Mouse (Mus musculus): ENCODE data around the gene Tle6. TPM values are rescaled to one million over a fixed set of nuclear protein-coding genes. Genes with fewer than 3 reads are reported as not detected.
A peak's percentile ranks its signal among the peaks of the same experiment; 100 is the strongest.

Tle6 gene
- polyA plus RNA-seq, 1 experiment from 2014 or later = 17.1 TPM

- DNase-seq (ENCODE audit: low spot score) (no peak), ATAC-seq (ENCODE audit: low read depth) (no peak)
- WGBS = 83% methylated on average over 7 of the region's 7 CpGs
- no peak overlapping the region for H3K27ac ChIP-seq (replicated peaks; ENCODE audit: low read depth, low read length)
- H3K9ac ChIP-seq (ENCODE audit: low read depth, low read length) = no peak overlapping the region
- H3K9me3 ChIP-seq (ENCODE audit: control insufficient read depth, low read length) = no peaks in the 10 kb centered on the region
- no peak overlapping the region for H3K4me3 ChIP-seq (ENCODE audit: low read depth, low read length)
- no peaks in the 10 kb centered on the region for H3K27me3 ChIP-seq (replicated peaks; ENCODE audit: control insufficient read depth, insufficient read depth, low read length)
- no peak overlapping the region for H3K4me2 ChIP-seq (ENCODE audit: low read depth, low read length)
- peaks cover 21% of the 10 kb centered on the region for H3K36me3 ChIP-seq (ENCODE audit: control insufficient read depth, insufficient read depth, low read length)
- peaks cover 26% of the 10 kb centered on the region for H3K4me1 ChIP-seq (ENCODE audit: control insufficient read depth, insufficient read depth, low read length)
Observed at GRCm38 (mm10) chr10:81592631-81593030, 8.2 kb downstream of the Tle6 start.

GRCm38 (mm10) chr10:81591846-81592245 is 9.0 kb downstream of the Tle6 start:
- no peak for DNase-seq (ENCODE audit: low spot score)
- Histone ChIP-seq H3K9me3 (ENCODE audit: control insufficient read depth, low read length) (no peaks in the 10 kb centered on the region), H3K36me3 (ENCODE audit: control insufficient read depth, insufficient read depth, low read length) (peaks cover 29% of the 10 kb centered on the region), H3K9ac (ENCODE audit: low read depth, low read length) (no peak overlapping the region), H3K4me1 (ENCODE audit: control insufficient read depth, insufficient read depth, low read length) (peaks cover 20% of the 10 kb centered on the region), H3K27me3 (replicated peaks; ENCODE audit: control insufficient read depth, insufficient read depth, low read length) (no peaks in the 10 kb centered on the region), H3K4me2 (ENCODE audit: low read depth, low read length) (no peak overlapping the region), H3K27ac (replicated peaks; ENCODE audit: low read depth, low read length) (no peak overlapping the region), H3K4me3 (ENCODE audit: low read depth, low read length) (no peak overlapping the region)
- ATAC-seq (ENCODE audit: low read depth) = no peak
- WGBS = 65% methylated on average over 8 of the region's 9 CpGs

- DNase-seq (ENCODE audit: low spot score) = no peak
- H3K4me1 ChIP-seq (ENCODE audit: control insufficient read depth, insufficient read depth, low read length) = no peaks in the 10 kb centered on the region
- H3K4me3 ChIP-seq (ENCODE audit: low read depth, low read length) = no peak overlapping the region
- H3K9ac ChIP-seq (ENCODE audit: low read depth, low read length) = no peak overlapping the region
- no peaks in the 10 kb centered on the region for H3K27me3 ChIP-seq (replicated peaks; ENCODE audit: control insufficient read depth, insufficient read depth, low read length)
- ATAC-seq (ENCODE audit: low read depth) = no peak
- no peak overlapping the region for H3K4me2 ChIP-seq (ENCODE audit: low read depth, low read length)
- WGBS = 61% methylated on average over 7 of the region's 7 CpGs
- H3K36me3 ChIP-seq (ENCODE audit: control insufficient read depth, insufficient read depth, low read length) = peaks cover 59% of the 10 kb centered on the region
- H3K9me3 ChIP-seq (ENCODE audit: control insufficient read depth, low read length) = no peaks in the 10 kb centered on the region
- H3K27ac ChIP-seq (replicated peaks; ENCODE audit: low read depth, low read length) = no peak overlapping the region
Observed at GRCm38 (mm10) chr10:81588739-81589138, 12.1 kb downstream of the Tle6 start.

- Histone ChIP-seq H3K4me1 (ENCODE audit: control insufficient read depth, insufficient read depth, low read length) (peaks cover 9% of the 10 kb centered on the region; the same call in 1 of the 2 replicates), H3K9me3 (ENCODE audit: control insufficient read depth, low read length) (no peaks in the 10 kb centered on the region), H3K9ac (ENCODE audit: low read depth, low read length) (no peak overlapping the region), H3K4me3 (ENCODE audit: low read depth, low read length) (no peak overlapping the region), H3K36me3 (ENCODE audit: control insufficient read depth, insufficient read depth, low read length) (peaks cover 61% of the 10 kb centered on the region), H3K27me3 (replicated peaks; ENCODE audit: control insufficient read depth, insufficient read depth, low read length) (no peaks in the 10 kb centered on the region), H3K27ac (replicated peaks; ENCODE audit: low read depth, low read length) (no peak overlapping the region), H3K4me2 (ENCODE audit: low read depth, low read length) (no peak overlapping the region)
- WGBS = 64% methylated on average over 6 of the region's 6 CpGs
- ATAC-seq (ENCODE audit: low read depth) (no peak), DNase-seq (ENCODE audit: low spot score) (no peak)
Observed at GRCm38 (mm10) chr10:81583347-81583746, 17.5 kb downstream of the Tle6 start.

GRCm38 (mm10) chr10:81580441-81581070 is 20.3 kb downstream of the Tle6 start:
- H3K27me3 ChIP-seq (replicated peaks; ENCODE audit: control insufficient read depth, insufficient read depth, low read length) = no peaks in the 10 kb centered on the region
- no peak overlapping the region for H3K27ac ChIP-seq (replicated peaks; ENCODE audit: low read depth, low read length)
- H3K9ac ChIP-seq (ENCODE audit: low read depth, low read length) = no peak overlapping the region
- WGBS = 30% methylated on average over 16 of the region's 25 CpGs
- peaks cover 17% of the 10 kb centered on the region for H3K4me1 ChIP-seq (ENCODE audit: control insufficient read depth, insufficient read depth, low read length)
- H3K9me3 ChIP-seq (ENCODE audit: control insufficient read depth, low read length) = no peaks in the 10 kb centered on the region
- no peak for DNase-seq (ENCODE audit: low spot score)
- peaks cover 46% of the 10 kb centered on the region for H3K36me3 ChIP-seq (ENCODE audit: control insufficient read depth, insufficient read depth, low read length)
- no peak for ATAC-seq (ENCODE audit: low read depth)
- H3K4me2 ChIP-seq (ENCODE audit: low read depth, low read length) = no peak overlapping the region; the same call in 1 of the 2 replicates
- H3K4me3 ChIP-seq (ENCODE audit: low read depth, low read length) = no peak overlapping the region

- no peak for ATAC-seq (ENCODE audit: low read depth)
- no peaks in the 10 kb centered on the region for H3K9me3 ChIP-seq (ENCODE audit: control insufficient read depth, low read length)
- H3K27ac ChIP-seq (replicated peaks; ENCODE audit: low read depth, low read length) = no peak overlapping the region
- H3K4me1 ChIP-seq (ENCODE audit: control insufficient read depth, insufficient read depth, low read length) = peaks cover 20% of the 10 kb centered on the region
- no peaks in the 10 kb centered on the region for H3K27me3 ChIP-seq (replicated peaks; ENCODE audit: control insufficient read depth, insufficient read depth, low read length)
- no peak overlapping the region; the same call in 1 of the 2 replicates for H3K4me2 ChIP-seq (ENCODE audit: low read depth, low read length)
- 48% methylated on average over 2 of the region's 4 CpGs for WGBS
- peaks cover 40% of the 10 kb centered on the region for H3K36me3 ChIP-seq (ENCODE audit: control insufficient read depth, insufficient read depth, low read length)
- no peak for DNase-seq (ENCODE audit: low spot score)
- no peak overlapping the region for H3K4me3 ChIP-seq (ENCODE audit: low read depth, low read length)
- no peak overlapping the region for H3K9ac ChIP-seq (ENCODE audit: low read depth, low read length)
Observed at GRCm38 (mm10) chr10:81579967-81580366, 20.9 kb downstream of the Tle6 start.

- H3K4me3 ChIP-seq (ENCODE audit: low read depth, low read length) = peak overlapping the region; percentile 68
- H3K4me1 ChIP-seq (ENCODE audit: control insufficient read depth, insufficient read depth, low read length) = peaks cover 38% of the 10 kb centered on the region
- H3K9me3 ChIP-seq (ENCODE audit: control insufficient read depth, low read length) = no peaks in the 10 kb centered on the region
- peak overlapping the region; percentile 78 for H3K9ac ChIP-seq (ENCODE audit: low read depth, low read length)
- DNase-seq (ENCODE audit: low spot score) (no peak), ATAC-seq (ENCODE audit: low read depth) (no peak)
- H3K27me3 ChIP-seq (replicated peaks; ENCODE audit: control insufficient read depth, insufficient read depth, low read length) = 0 out of 2 replicates have a peak, but pooled peaks cover 5% of the 10 kb centered on the region
- WGBS = under 1% methylated on average over 6 of the region's 6 CpGs
- H3K27ac ChIP-seq (replicated peaks; ENCODE audit: low read depth, low read length) = peak overlapping the region; percentile 58
- H3K36me3 ChIP-seq (ENCODE audit: control insufficient read depth, insufficient read depth, low read length) = peaks cover 12% of the 10 kb centered on the region; the same call in 1 of the 2 replicates
- H3K4me2 ChIP-seq (ENCODE audit: low read depth, low read length) = peak overlapping the region; percentile 89
Observed at GRCm38 (mm10) chr10:81575695-81576094, 25.2 kb downstream of the Tle6 start.

GRCm38 (mm10) chr10:81575208-81575631 is 25.7 kb downstream of the Tle6 start:
- no peak for DNase-seq (ENCODE audit: low spot score)
- Histone ChIP-seq H3K4me2 (ENCODE audit: low read depth, low read length) (peak overlapping the region; percentile 89), H3K27me3 (replicated peaks; ENCODE audit: control insufficient read depth, insufficient read depth, low read length) (0 out of 2 replicates have a peak, but pooled peaks cover 5% of the 10 kb centered on the region), H3K9me3 (ENCODE audit: control insufficient read depth, low read length) (no peaks in the 10 kb centered on the region), H3K36me3 (ENCODE audit: control insufficient read depth, insufficient read depth, low read length) (peaks cover 12% of the 10 kb centered on the region; the same call in 1 of the 2 replicates), H3K4me3 (ENCODE audit: low read depth, low read length) (peak overlapping the region; percentile 68), H3K27ac (replicated peaks; ENCODE audit: low read depth, low read length) (peak overlapping the region; percentile 58), H3K4me1 (ENCODE audit: control insufficient read depth, insufficient read depth, low read length) (peaks cover 43% of the 10 kb centered on the region), H3K9ac (ENCODE audit: low read depth, low read length) (peak overlapping the region; percentile 78)
- WGBS = under 1% methylated on average over 29 of the region's 30 CpGs
- no peak for ATAC-seq (ENCODE audit: low read depth)

Data from embryonic facial prominence, embryonic 14.5 days (tissue).